Mouse (Mus musculus): ENCODE measurements at regions not wholly inside any gene's neighbourhood (a gene's known extent, or its start where the extent isn't known, plus 50 kb on each side); places are given as distances from the start of the nearest gene placed in this dataset.

GRCm38 (mm10) chr13:114680379-114680733 is 137.7 kb upstream of the Mocs2 start:
- Histone ChIP-seq H3K9me3 (replicated peaks) (no peaks in the 10 kb centered on the region), H3K27me3 (no peaks in the 10 kb centered on the region), H3K36me3 (no peaks in the 10 kb centered on the region), H3K9ac (no peak overlapping the region), H3K4me2 (no peak overlapping the region), H3K27ac (no peak overlapping the region), H3K4me3 (no peak overlapping the region), H3K4me1 (replicated peaks) (no peaks in the 10 kb centered on the region)
- ATAC-seq (replicated peaks; ENCODE audit: insufficient number of reproducible peaks, insufficient read depth, low FRiP score, low read depth), result 0 out of 2 replicates have a peak, but pooled peaks have one; percentile 35
- 60% methylated on average over 9 of the region's 9 CpGs for WGBS

- no peak overlapping the region for H3K4me3 ChIP-seq
- no peak overlapping the region for H3K9ac ChIP-seq
- no peaks in the 10 kb centered on the region for H3K27me3 ChIP-seq
- no peak for ATAC-seq (replicated peaks; ENCODE audit: insufficient number of reproducible peaks, insufficient read depth, low FRiP score, low read depth)
- 67% methylated on average over 4 of the region's 4 CpGs for WGBS
- H3K9me3 ChIP-seq (replicated peaks), result no peaks in the 10 kb centered on the region
- H3K4me2 ChIP-seq, result no peak overlapping the region
- no peak overlapping the region for H3K27ac ChIP-seq
- no peaks in the 10 kb centered on the region for H3K4me1 ChIP-seq (replicated peaks)
- no peaks in the 10 kb centered on the region for H3K36me3 ChIP-seq
Measured at GRCm38 (mm10) chr13:114681196-114681595, 136.8 kb upstream of the Mocs2 start.

GRCm38 (mm10) chr13:114681887-114682286 is 136.1 kb upstream of the Mocs2 start:
- ATAC-seq (replicated peaks; ENCODE audit: insufficient number of reproducible peaks, insufficient read depth, low FRiP score, low read depth), result no peak
- Histone ChIP-seq H3K36me3 (no peaks in the 10 kb centered on the region), H3K9me3 (replicated peaks) (no peaks in the 10 kb centered on the region), H3K27ac (no peak overlapping the region), H3K27me3 (no peaks in the 10 kb centered on the region), H3K4me3 (no peak overlapping the region), H3K4me1 (replicated peaks) (no peaks in the 10 kb centered on the region), H3K4me2 (no peak overlapping the region), H3K9ac (no peak overlapping the region)
- 55% methylated on average over 4 of the region's 4 CpGs for WGBS

- Histone ChIP-seq H3K9me3 (replicated peaks) (no peaks in the 10 kb centered on the region), H3K36me3 (no peaks in the 10 kb centered on the region), H3K9ac (no peak overlapping the region), H3K4me2 (no peak overlapping the region), H3K4me1 (replicated peaks) (no peaks in the 10 kb centered on the region), H3K27me3 (no peaks in the 10 kb centered on the region), H3K4me3 (no peak overlapping the region), H3K27ac (no peak overlapping the region)
- 91% methylated on average over 5 of the region's 5 CpGs for WGBS
- no peak for ATAC-seq (replicated peaks; ENCODE audit: insufficient number of reproducible peaks, insufficient read depth, low FRiP score, low read depth)
Measured at GRCm38 (mm10) chr13:114682891-114683290, 135.1 kb upstream of the Mocs2 start.

- Histone ChIP-seq H3K9ac (no peak overlapping the region), H3K9me3 (replicated peaks) (no peaks in the 10 kb centered on the region), H3K4me3 (no peak overlapping the region), H3K27me3 (no peaks in the 10 kb centered on the region), H3K27ac (no peak overlapping the region), H3K4me2 (no peak overlapping the region), H3K4me1 (replicated peaks) (no peaks in the 10 kb centered on the region), H3K36me3 (no peaks in the 10 kb centered on the region)
- WGBS, result 41% methylated on average over 1 of the region's 1 CpGs
- no peak for ATAC-seq (replicated peaks; ENCODE audit: insufficient number of reproducible peaks, insufficient read depth, low FRiP score, low read depth)
Measured at GRCm38 (mm10) chr13:114684298-114684697, 133.7 kb upstream of the Mocs2 start.

- H3K9me3 ChIP-seq (replicated peaks), result no peaks in the 10 kb centered on the region
- no peak overlapping the region for H3K4me3 ChIP-seq
- H3K4me2 ChIP-seq, result no peak overlapping the region
- ATAC-seq (replicated peaks; ENCODE audit: insufficient number of reproducible peaks, insufficient read depth, low FRiP score, low read depth), result no peak
- H3K36me3 ChIP-seq, result no peaks in the 10 kb centered on the region
- 70% methylated on average over 4 of the region's 4 CpGs for WGBS
- no peaks in the 10 kb centered on the region for H3K4me1 ChIP-seq (replicated peaks)
- H3K27me3 ChIP-seq, result no peaks in the 10 kb centered on the region
- no peak overlapping the region for H3K9ac ChIP-seq
- H3K27ac ChIP-seq, result no peak overlapping the region
Measured at GRCm38 (mm10) chr13:114685368-114685767, 132.7 kb upstream of the Mocs2 start.

GRCm38 (mm10) chr13:114712601-114713000 is 105.4 kb upstream of the Mocs2 start:
- Histone ChIP-seq H3K27me3 (no peaks in the 10 kb centered on the region), H3K27ac (no peak overlapping the region)

GRCm38 (mm10) chr13:114719771-114720170 is 98.3 kb upstream of the Mocs2 start:
- H3K4me3 ChIP-seq, result no peak overlapping the region

More at GRCm38 (mm10) chr13:114712601-114713000, 105.4 kb upstream of the Mocs2 start:
- Histone ChIP-seq H3K4me2 (no peak overlapping the region), H3K36me3 (no peaks in the 10 kb centered on the region), H3K4me3 (no peak overlapping the region), H3K4me1 (replicated peaks) (no peaks in the 10 kb centered on the region), H3K9ac (no peak overlapping the region), H3K9me3 (replicated peaks) (no peaks in the 10 kb centered on the region)
- no peak for ATAC-seq (replicated peaks; ENCODE audit: insufficient number of reproducible peaks, insufficient read depth, low FRiP score, low read depth)
- WGBS, result 57% methylated on average over 2 of the region's 2 CpGs

GRCm38 (mm10) chr13:114726828-114727227 is 91.2 kb upstream of the Mocs2 start:
- no peak for ATAC-seq (replicated peaks; ENCODE audit: insufficient number of reproducible peaks, insufficient read depth, low FRiP score, low read depth)
- Histone ChIP-seq H3K4me3 (no peak overlapping the region), H3K9ac (no peak overlapping the region), H3K4me2 (no peak overlapping the region), H3K27me3 (no peaks in the 10 kb centered on the region), H3K27ac (no peak overlapping the region), H3K9me3 (replicated peaks) (no peaks in the 10 kb centered on the region), H3K4me1 (replicated peaks) (no peaks in the 10 kb centered on the region), H3K36me3 (no peaks in the 10 kb centered on the region)
- 63% methylated on average over 4 of the region's 4 CpGs for WGBS

More at GRCm38 (mm10) chr13:114719771-114720170, 98.3 kb upstream of the Mocs2 start:
- ATAC-seq (replicated peaks; ENCODE audit: insufficient number of reproducible peaks, insufficient read depth, low FRiP score, low read depth), result no peak
- Histone ChIP-seq H3K36me3 (no peaks in the 10 kb centered on the region), H3K4me1 (replicated peaks) (no peaks in the 10 kb centered on the region), H3K27ac (no peak overlapping the region), H3K27me3 (no peaks in the 10 kb centered on the region), H3K9ac (no peak overlapping the region), H3K9me3 (replicated peaks) (no peaks in the 10 kb centered on the region), H3K4me2 (no peak overlapping the region)
- 60% methylated on average over 4 of the region's 4 CpGs for WGBS

- no peaks in the 10 kb centered on the region for H3K27me3 ChIP-seq
- H3K9ac ChIP-seq, result no peak overlapping the region
- H3K4me2 ChIP-seq, result no peak overlapping the region
- ATAC-seq (replicated peaks; ENCODE audit: insufficient number of reproducible peaks, insufficient read depth, low FRiP score, low read depth), result no peak
- H3K36me3 ChIP-seq, result no peaks in the 10 kb centered on the region
- no peak overlapping the region for H3K4me3 ChIP-seq
- WGBS, result 73% methylated on average over 7 of the region's 7 CpGs
- H3K27ac ChIP-seq, result no peak overlapping the region
- no peaks in the 10 kb centered on the region for H3K9me3 ChIP-seq (replicated peaks)
- H3K4me1 ChIP-seq (replicated peaks), result no peaks in the 10 kb centered on the region
Measured at GRCm38 (mm10) chr13:114735066-114735465, 83.0 kb upstream of the Mocs2 start.

GRCm38 (mm10) chr13:114736066-114736465 is 82.0 kb upstream of the Mocs2 start:
- Histone ChIP-seq H3K4me1 (replicated peaks) (no peaks in the 10 kb centered on the region), H3K4me2 (no peak overlapping the region), H3K9ac (no peak overlapping the region), H3K4me3 (no peak overlapping the region), H3K9me3 (replicated peaks) (no peaks in the 10 kb centered on the region), H3K36me3 (no peaks in the 10 kb centered on the region), H3K27ac (no peak overlapping the region), H3K27me3 (no peaks in the 10 kb centered on the region)
- no peak for ATAC-seq (replicated peaks; ENCODE audit: insufficient number of reproducible peaks, insufficient read depth, low FRiP score, low read depth)
- WGBS, result 92% methylated on average over 4 of the region's 4 CpGs

- H3K4me1 ChIP-seq (replicated peaks), result no peaks in the 10 kb centered on the region
- ATAC-seq (replicated peaks; ENCODE audit: insufficient number of reproducible peaks, insufficient read depth, low FRiP score, low read depth), result no peak
Measured at GRCm38 (mm10) chr13:114742534-114742933, 75.5 kb upstream of the Mocs2 start.

More at GRCm38 (mm10) chr13:114742534-114742933, 75.5 kb upstream of the Mocs2 start:
- H3K4me3 ChIP-seq, result no peak overlapping the region
- no peak overlapping the region for H3K9ac ChIP-seq
- H3K36me3 ChIP-seq, result no peaks in the 10 kb centered on the region
- H3K4me2 ChIP-seq, result no peak overlapping the region
- H3K9me3 ChIP-seq (replicated peaks), result no peaks in the 10 kb centered on the region
- H3K27ac ChIP-seq, result no peak overlapping the region
- H3K27me3 ChIP-seq, result no peaks in the 10 kb centered on the region
- 69% methylated on average over 3 of the region's 3 CpGs for WGBS
